ENCODE assay signal across 7 mouse cellular contexts in genomic region chr7:19748219-19749195, GRCm38 (mm10). TPM values are rescaled to one million over a fixed set of nuclear protein-coding genes. Genes with fewer than 3 reads are reported as not detected.
DNase-seq lines count a peak whose midpoint lies in the region; ATAC-seq and TF ChIP-seq lines count a peak whose summit lies in the region.

No protein-coding gene starts in this region.

- 8% methylated on average over 32 of the region's 32 CpGs for WGBS in spleen, adult 2 months
- under 1% methylated on average over 31 of the region's 32 CpGs for WGBS in embryonic facial prominence, embryonic 11.5 days
- 1% methylated on average over 32 of the region's 32 CpGs for WGBS in hindbrain, embryonic 15.5 days
- under 1% methylated on average over 32 of the region's 32 CpGs for WGBS in liver, embryonic 16.5 days (ENCODE audit: insufficient replicate concordance)
- 2% methylated on average over 32 of the region's 32 CpGs for WGBS in olfactory bulb, adult 2 months

- no peak for DNase-seq in spleen, adult 2 months (ENCODE audit: low read depth in 1 of 2, low spot score in 2 of 2)
- no peak for DNase-seq in spleen, adult 18-20 months
- peak; percentile 79 for DNase-seq in embryonic facial prominence, embryonic 11.5 days (ENCODE audit: low spot score)
- no peak for DNase-seq in cerebellum, adult 8-10 months

- peak overlapping the region; percentile 72 for H3K4me2 ChIP-seq in embryonic facial prominence, embryonic 11.5 days (ENCODE audit: low read depth, low read length)
- H3K4me2 ChIP-seq in hindbrain, embryonic 15.5 days: peak overlapping the region; percentile 83
- H3K4me2 ChIP-seq in liver, embryonic 16.5 days (ENCODE audit: low read depth, low read length): peak overlapping the region; percentile 93

- H3K36me3 ChIP-seq in spleen, adult 2 months (ENCODE audit: control insufficient read depth, insufficient read depth, low read length): no peaks in the 10 kb centered on the region
- H3K36me3 ChIP-seq in embryonic facial prominence, embryonic 11.5 days (replicated peaks; ENCODE audit: control insufficient read depth, insufficient read depth, low read depth, low read length): no peaks in the 10 kb centered on the region; the same call in 1 of the 2 replicates
- peaks cover under 1% of the 10 kb centered on the region; the same call in 1 of the 2 replicates for H3K36me3 ChIP-seq in hindbrain, embryonic 15.5 days
- H3K36me3 ChIP-seq in liver, embryonic 16.5 days (ENCODE audit: control insufficient read depth, insufficient read depth): no peaks in the 10 kb centered on the region

- peak overlapping the region; percentile 45 for H3K27ac ChIP-seq in spleen, adult 2 months (ENCODE audit: insufficient read depth, low read length)
- H3K27ac ChIP-seq in embryonic facial prominence, embryonic 11.5 days (replicated peaks; ENCODE audit: low read depth, low read length): peak overlapping the region; percentile 78
- peak overlapping the region; percentile 87 for H3K27ac ChIP-seq in hindbrain, embryonic 15.5 days (replicated peaks)
- peak overlapping the region; percentile 46; the same call in 1 of the 2 replicates for H3K27ac ChIP-seq in liver, embryonic 16.5 days (ENCODE audit: low read length)
- H3K27ac ChIP-seq in olfactory bulb, adult 2 months (ENCODE audit: insufficient read depth, low read depth, low read length): no peak overlapping the region

- no peak for TF ChIP-seq CTCF in spleen, adult 2 months (IDR thresholded peaks at IDR 0.05; ENCODE audit: extremely low read depth, insufficient read depth, insufficient read length, insufficient replicate concordance)
- no peak for TF ChIP-seq CTCF in olfactory bulb, adult 2 months (IDR thresholded peaks at IDR 0.05; ENCODE audit: insufficient read depth, low read depth, low read length)

- peaks cover 4% of the 10 kb centered on the region for H3K27me3 ChIP-seq in spleen, adult 2 months (ENCODE audit: control insufficient read depth, insufficient read depth, low read length)
- no peaks in the 10 kb centered on the region for H3K27me3 ChIP-seq in embryonic facial prominence, embryonic 11.5 days (ENCODE audit: control insufficient read depth, insufficient read depth, low read length)
- no peaks in the 10 kb centered on the region for H3K27me3 ChIP-seq in hindbrain, embryonic 15.5 days
- no peaks in the 10 kb centered on the region for H3K27me3 ChIP-seq in liver, embryonic 16.5 days (ENCODE audit: control insufficient read depth, insufficient read depth, low read depth, low read length)

- H3K9me3 ChIP-seq in embryonic facial prominence, embryonic 11.5 days (replicated peaks; ENCODE audit: control insufficient read depth, low read length): no peaks in the 10 kb centered on the region
- H3K9me3 ChIP-seq in hindbrain, embryonic 15.5 days: no peaks in the 10 kb centered on the region
- no peaks in the 10 kb centered on the region for H3K9me3 ChIP-seq in liver, embryonic 16.5 days (replicated peaks; ENCODE audit: control insufficient read depth, low read length)

- peak overlapping the region; percentile 74 for H3K9ac ChIP-seq in embryonic facial prominence, embryonic 11.5 days (replicated peaks; ENCODE audit: low read length)
- peak overlapping the region; percentile 88 for H3K9ac ChIP-seq in hindbrain, embryonic 15.5 days
- peak overlapping the region; percentile 69 for H3K9ac ChIP-seq in liver, embryonic 16.5 days (ENCODE audit: low read depth, low read length)

- peak overlapping the region; percentile 43; the same call in 1 of the 2 replicates for H3K4me3 ChIP-seq in spleen, adult 2 months (ENCODE audit: extremely low read depth, insufficient read depth, insufficient read length)
- peak overlapping the region; percentile 74 for H3K4me3 ChIP-seq in embryonic facial prominence, embryonic 11.5 days (ENCODE audit: low read depth, low read length)
- peak overlapping the region; percentile 82 for H3K4me3 ChIP-seq in hindbrain, embryonic 15.5 days
- peak overlapping the region; percentile 67 for H3K4me3 ChIP-seq in liver, embryonic 16.5 days (ENCODE audit: low read depth, low read length)
- H3K4me3 ChIP-seq in olfactory bulb, adult 2 months (ENCODE audit: insufficient read depth, low read depth, low read length): peak overlapping the region; percentile 52

- ATAC-seq in embryonic facial prominence, embryonic 11.5 days (replicated peaks; ENCODE audit: insufficient number of reproducible peaks, low FRiP score, low TSS enrichment, low read depth): no peak
- ATAC-seq in hindbrain, embryonic 15.5 days (ENCODE audit: low FRiP score, low read depth): peak; percentile 36
- no peak for ATAC-seq in liver, embryonic 16.5 days (ENCODE audit: low read depth)

- no peak for TF ChIP-seq POLR2A in spleen, adult 2 months (IDR thresholded peaks at IDR 0.05; ENCODE audit: low read depth, low read length)
- no peak for TF ChIP-seq POLR2A in olfactory bulb, adult 2 months (IDR thresholded peaks at IDR 0.05; ENCODE audit: insufficient read depth, low read depth, low read length)

- no peaks in the 10 kb centered on the region; the same call in 1 of the 2 replicates for H3K4me1 ChIP-seq in spleen, adult 2 months (ENCODE audit: control insufficient read depth, insufficient read depth, insufficient read length)
- peaks cover 2% of the 10 kb centered on the region for H3K4me1 ChIP-seq in embryonic facial prominence, embryonic 11.5 days (ENCODE audit: control insufficient read depth, insufficient read depth, low read length)
- peaks cover 40% of the 10 kb centered on the region for H3K4me1 ChIP-seq in hindbrain, embryonic 15.5 days (replicated peaks)
- H3K4me1 ChIP-seq in liver, embryonic 16.5 days (ENCODE audit: control insufficient read depth, low read depth, low read length): peaks cover 36% of the 10 kb centered on the region
- peaks cover 34% of the 10 kb centered on the region for H3K4me1 ChIP-seq in olfactory bulb, adult 2 months (ENCODE audit: control insufficient read depth, insufficient read depth, low read length)

RNA-seq across cellular contexts. Expression of gene Nectin2, which starts 1.8 kb away (rescaled TPM):
- 23.3 and 24.4 TPM in 2 replicates for polyA plus RNA-seq in spleen, adult 2 months (2012; rRNA removed)
- 69.8 and 73.0 TPM in 2 replicates for polyA plus RNA-seq in embryonic facial prominence, embryonic 11.5 days (2014; fragmentation: Nextera tagmentation; extraction: Ambion mirVana)
- polyA plus RNA-seq in hindbrain, embryonic 15.5 days (2015; fragmentation: Nextera tagmentation; extraction: Ambion mirVana): 58.9 and 60.4 TPM in 2 replicates
- polyA plus RNA-seq in liver, embryonic 16.5 days (2015; fragmentation: Nextera tagmentation; extraction: Ambion mirVana): 12.9 and 15.8 TPM in 2 replicates
- polyA plus RNA-seq in olfactory bulb, adult 2 months (2012; ENCODE audit: insufficient read depth, insufficient read length, low replicate concordance, missing spikeins): not detected in 2 replicates

RNA-seq across cellular contexts. Expression of gene Bcam, which starts 22.3 kb away (rescaled TPM):
- polyA plus RNA-seq in spleen, adult 2 months (2012; rRNA removed): 30.1 and 39.8 TPM in 2 replicates
- polyA plus RNA-seq in embryonic facial prominence, embryonic 11.5 days (2014; fragmentation: Nextera tagmentation; extraction: Ambion mirVana): 43.8 and 52.0 TPM in 2 replicates
- polyA plus RNA-seq in hindbrain, embryonic 15.5 days (2015; fragmentation: Nextera tagmentation; extraction: Ambion mirVana): 20.0 and 20.7 TPM in 2 replicates
- polyA plus RNA-seq in liver, embryonic 16.5 days (2015; fragmentation: Nextera tagmentation; extraction: Ambion mirVana): 7.4 and 9.7 TPM in 2 replicates
- polyA plus RNA-seq in olfactory bulb, adult 2 months (2012; ENCODE audit: insufficient read depth, insufficient read length, low replicate concordance, missing spikeins): not detected in 2 replicates

RNA-seq across cellular contexts. Expression of gene Tomm40, which starts 33.3 kb away (rescaled TPM):
- 51.1 and 66.8 TPM in 2 replicates for polyA plus RNA-seq in spleen, adult 2 months (2012; rRNA removed)
- 123 and 131 TPM in 2 replicates for polyA plus RNA-seq in embryonic facial prominence, embryonic 11.5 days (2014; fragmentation: Nextera tagmentation; extraction: Ambion mirVana)
- polyA plus RNA-seq in hindbrain, embryonic 15.5 days (2015; fragmentation: Nextera tagmentation; extraction: Ambion mirVana): 155 and 158 TPM in 2 replicates
- polyA plus RNA-seq in liver, embryonic 16.5 days (2015; fragmentation: Nextera tagmentation; extraction: Ambion mirVana): 47.3 and 51.8 TPM in 2 replicates
- not detected in 2 replicates for polyA plus RNA-seq in olfactory bulb, adult 2 months (2012; ENCODE audit: insufficient read depth, insufficient read length, low replicate concordance, missing spikeins)

RNA-seq across cellular contexts. Expression of gene Cblc, which starts 48.1 kb away (rescaled TPM):
- polyA plus RNA-seq in spleen, adult 2 months (2012; rRNA removed): 1.4 TPM in 2 replicates
- 1.1 and 1.7 TPM in 2 replicates for polyA plus RNA-seq in embryonic facial prominence, embryonic 11.5 days (2014; fragmentation: Nextera tagmentation; extraction: Ambion mirVana)
- 0.37 TPM in 1 of 2 replicates, not detected in the other for polyA plus RNA-seq in hindbrain, embryonic 15.5 days (2015; fragmentation: Nextera tagmentation; extraction: Ambion mirVana)
- polyA plus RNA-seq in liver, embryonic 16.5 days (2015; fragmentation: Nextera tagmentation; extraction: Ambion mirVana): 4.7 and 5.4 TPM in 2 replicates
- polyA plus RNA-seq in olfactory bulb, adult 2 months (2012; ENCODE audit: insufficient read depth, insufficient read length, low replicate concordance, missing spikeins): not detected in 2 replicates

RNA-seq across cellular contexts. Expression of gene Apoe, which starts 49.5 kb away (rescaled TPM):
- 1,613 and 1,762 TPM in 2 replicates for polyA plus RNA-seq in spleen, adult 2 months (2012; rRNA removed)
- 180 and 210 TPM in 2 replicates for polyA plus RNA-seq in embryonic facial prominence, embryonic 11.5 days (2014; fragmentation: Nextera tagmentation; extraction: Ambion mirVana)
- 624 and 744 TPM in 2 replicates for polyA plus RNA-seq in hindbrain, embryonic 15.5 days (2015; fragmentation: Nextera tagmentation; extraction: Ambion mirVana)
- polyA plus RNA-seq in liver, embryonic 16.5 days (2015; fragmentation: Nextera tagmentation; extraction: Ambion mirVana): 3,720 and 4,229 TPM in 2 replicates
- polyA plus RNA-seq in olfactory bulb, adult 2 months (2012; ENCODE audit: insufficient read depth, insufficient read length, low replicate concordance, missing spikeins): 1,139 and 1,603 TPM in 2 replicates

Comparison
In these comparisons a context has a peak if more than half of its experiments do, and no peak if none do; other contexts are left out.
1. RNA of gene Nectin2, which starts 1.8 kb away (polyA plus RNA-seq): 69.8 to 73.0 TPM in embryonic facial prominence, embryonic 11.5 days, 58.9 to 60.4 TPM in hindbrain, embryonic 15.5 days, 23.3 to 24.4 TPM in spleen, adult 2 months and 12.9 to 15.8 TPM in liver, embryonic 16.5 days; not detected in olfactory bulb, adult 2 months; every median in the first group is over 10 times any median in the second.
2. RNA of gene Tomm40, which starts 33.3 kb away (polyA plus RNA-seq): 155 to 158 TPM in hindbrain, embryonic 15.5 days, 123 to 131 TPM in embryonic facial prominence, embryonic 11.5 days, 47.3 to 51.8 TPM in liver, embryonic 16.5 days and 51.1 to 66.8 TPM in spleen, adult 2 months; not detected in olfactory bulb, adult 2 months; every median in the first group is over 10 times any median in the second.
3. Peak in every context shown above with its lines, with median percentiles within 50 percentile points of each other: H3K4me3 ChIP-seq, H3K4me2 ChIP-seq and H3K9ac ChIP-seq.